Mouse (Mus musculus): ENCODE data around the gene Gm3139. TPM values are rescaled to one million over a fixed set of nuclear protein-coding genes. Genes with fewer than 3 reads are reported as not detected.

Gene Gm3139
- not detected for polyA plus RNA-seq (2014; fragmentation: Illumina TruSeq; extraction: RNeasy Lipid Tissue Mini Kit (QIAGEN cat#74804); ENCODE audit: low read depth, low replicate concordance)

GRCm38 (mm10) chr5:94525987-94526386, at the start of gene Gm3139:
Gene Gm3139 (plus strand): TSS chr5:94526287.

Other genes with a start within 250 kb of the Gm3139 start
- not detected for gene A430089I19Rik, start 219.5 kb upstream of the Gm3139 start, polyA plus RNA-seq (2014; fragmentation: Illumina TruSeq; extraction: RNeasy Lipid Tissue Mini Kit (QIAGEN cat#74804); ENCODE audit: low read depth, low replicate concordance)
- gene Gm6502, start 211.9 kb upstream of the Gm3139 start, polyA plus RNA-seq (2014; fragmentation: Illumina TruSeq; extraction: RNeasy Lipid Tissue Mini Kit (QIAGEN cat#74804); ENCODE audit: low read depth, low replicate concordance) = not detected
- not detected for gene AA792892, start 186.5 kb upstream of the Gm3139 start, polyA plus RNA-seq (2014; fragmentation: Illumina TruSeq; extraction: RNeasy Lipid Tissue Mini Kit (QIAGEN cat#74804); ENCODE audit: low read depth, low replicate concordance)
- not detected for gene Gm7682, start 80.5 kb upstream of the Gm3139 start, polyA plus RNA-seq (2014; fragmentation: Illumina TruSeq; extraction: RNeasy Lipid Tissue Mini Kit (QIAGEN cat#74804); ENCODE audit: low read depth, low replicate concordance)
- gene Gm3147, start 90.1 kb downstream of the Gm3139 start, polyA plus RNA-seq (2014; fragmentation: Illumina TruSeq; extraction: RNeasy Lipid Tissue Mini Kit (QIAGEN cat#74804); ENCODE audit: low read depth, low replicate concordance) = not detected
- not detected for gene Gm6509, start 97.7 kb downstream of the Gm3139 start, polyA plus RNA-seq (2014; fragmentation: Illumina TruSeq; extraction: RNeasy Lipid Tissue Mini Kit (QIAGEN cat#74804); ENCODE audit: low read depth, low replicate concordance)
- not detected for gene Gm6205, start 122.1 kb downstream of the Gm3139 start, polyA plus RNA-seq (2014; fragmentation: Illumina TruSeq; extraction: RNeasy Lipid Tissue Mini Kit (QIAGEN cat#74804); ENCODE audit: low read depth, low replicate concordance)